Mouse (Mus musculus) neutrophil, adult 5-6 weeks (primary cell): Measurements from ENCODE around the gene Cass4. TPM values are rescaled to one million over a fixed set of nuclear protein-coding genes. Genes with fewer than 3 reads are reported as not detected.

Experiments
- ATAC-seq: fragments of 151-379, 151-347 bp; 2 replicates; pipeline ENCODE4 v1.8.0; 2017; ENCODE audit warnings: mild to moderate bottlenecking, moderate TSS enrichment; ENCODE audit not compliant: insufficient number of reproducible peaks, poor library complexity, low FRiP score, severe bottlenecking; ENCODE audit errors: extremely low read depth
- total RNA-seq: library from RNA; stranded (forward); fragments of 200-1000 nt; gene quantifications from 2 replicates; pipeline ENCODE4 v1.2.3, GENCODE M21; 2017

Cass4 gene
- total RNA-seq, 1 experiment from 2014 or later = 30.7 TPM

- ATAC-seq = no peak
Observed at GRCm38 (mm10) chr2:172381341-172381740, 12.3 kb upstream of the Cass4 start.

GRCm38 (mm10) chr2:172381898-172382297 lies 11.7 kb upstream of the Cass4 start:
- ATAC-seq = no peak

GRCm38 (mm10) chr2:172384715-172385114 lies 8.9 kb upstream of the Cass4 start:
- peak; percentile 61 for ATAC-seq

GRCm38 (mm10) chr2:172390341-172390740 lies 3.3 kb upstream of the Cass4 start:
- no peak for ATAC-seq

GRCm38 (mm10) chr2:172392041-172392521 lies 1.5 kb upstream of the Cass4 start:
- ATAC-seq = no peak

GRCm38 (mm10) chr2:172394052-172394392 lies 428 bp downstream of the Cass4 start:
- ATAC-seq = no peak

GRCm38 (mm10) chr2:172394671-172395070 lies 1.1 kb downstream of the Cass4 start:
- ATAC-seq = no peak

- ATAC-seq = no peak
Observed at GRCm38 (mm10) chr2:172395961-172396360, 2.4 kb downstream of the Cass4 start.

- ATAC-seq = peak; percentile 69
Observed at GRCm38 (mm10) chr2:172399901-172400300, 6.3 kb downstream of the Cass4 start.

- ATAC-seq = peak; percentile 83
Observed at GRCm38 (mm10) chr2:172401116-172401825, 7.7 kb downstream of the Cass4 start.

- ATAC-seq = no peak
Observed at GRCm38 (mm10) chr2:172404239-172404638, 10.6 kb downstream of the Cass4 start.

GRCm38 (mm10) chr2:172405011-172405410 lies 11.4 kb downstream of the Cass4 start:
- no peak for ATAC-seq

- ATAC-seq = no peak
Observed at GRCm38 (mm10) chr2:172406173-172406572, 12.6 kb downstream of the Cass4 start.

GRCm38 (mm10) chr2:172407499-172407898 lies 13.9 kb downstream of the Cass4 start:
- ATAC-seq = no peak

GRCm38 (mm10) chr2:172410686-172411085 lies 17.1 kb downstream of the Cass4 start:
- no peak for ATAC-seq

- ATAC-seq = no peak
Observed at GRCm38 (mm10) chr2:172411091-172411490, 17.5 kb downstream of the Cass4 start.

GRCm38 (mm10) chr2:172412454-172412853 lies 18.9 kb downstream of the Cass4 start:
- ATAC-seq = peak; percentile 27; the same call in 1 of the 2 replicates

- ATAC-seq = no peak
Observed at GRCm38 (mm10) chr2:172413273-172413672, 19.7 kb downstream of the Cass4 start.

GRCm38 (mm10) chr2:172413894-172414293 lies 20.3 kb downstream of the Cass4 start:
- ATAC-seq = no peak

- ATAC-seq = no peak
Observed at GRCm38 (mm10) chr2:172416218-172416617, 22.6 kb downstream of the Cass4 start.

- ATAC-seq = no peak
Observed at GRCm38 (mm10) chr2:172416876-172417275, 23.3 kb downstream of the Cass4 start.
